Mouse (Mus musculus): ENCODE results near the gene Slc6a4. TPM values are rescaled to one million over a fixed set of nuclear protein-coding genes. Genes with fewer than 3 reads are reported as not detected.

The Slc6a4 gene
- polyA plus RNA-seq, 1 experiment: 0.04 TPM

DNA sequence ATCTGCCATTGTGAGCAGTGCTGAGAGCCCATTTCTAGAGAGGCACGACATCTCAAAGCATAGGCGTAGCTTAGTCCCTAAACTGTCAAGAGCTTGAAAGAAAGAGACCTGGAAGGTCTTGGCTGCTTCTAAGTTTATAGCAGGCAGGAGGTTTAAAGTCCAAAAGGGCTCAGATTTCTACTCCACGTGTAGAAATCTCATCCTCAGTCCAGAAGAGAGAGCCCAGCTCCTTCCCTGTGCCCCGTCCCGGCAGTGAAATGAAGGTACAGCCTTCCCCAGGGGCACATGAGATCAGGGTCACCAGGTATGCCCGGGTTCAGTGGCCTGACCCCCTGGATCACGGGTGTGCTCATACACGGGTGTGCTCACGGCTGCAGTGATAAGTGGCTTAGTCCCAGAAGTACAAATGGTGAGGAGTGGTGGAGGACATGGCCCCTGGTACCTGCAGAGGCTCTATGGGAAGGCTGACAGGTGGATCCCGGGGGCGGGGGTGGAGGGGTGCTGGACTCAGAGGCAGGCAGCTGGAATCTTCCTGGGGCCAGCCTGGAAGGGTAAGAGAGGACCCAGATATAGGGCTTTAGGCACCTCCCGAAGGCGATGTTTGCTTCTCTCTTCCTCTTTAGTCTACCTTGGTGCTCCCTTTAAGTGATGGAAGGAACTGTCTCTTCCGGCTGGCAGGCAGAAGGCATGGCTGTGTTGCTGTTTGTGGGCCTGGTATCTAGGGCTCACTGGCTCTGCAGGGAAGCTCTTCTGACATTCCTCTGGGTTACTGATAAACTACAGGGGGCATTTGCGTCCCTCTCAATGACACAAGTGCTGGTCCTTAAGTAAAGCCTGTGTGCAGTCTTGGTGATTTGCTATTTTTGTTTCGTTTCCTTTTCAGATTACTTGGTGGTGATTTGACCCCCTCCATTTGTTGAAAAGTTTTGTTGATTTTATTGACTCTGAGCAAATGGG is 10.9 kb downstream of the Slc6a4 start:
- Histone ChIP-seq H3K4me1 (ENCODE audit: control insufficient read depth, insufficient read depth, low read length) (no peaks in the 10 kb centered on the region), H3K27ac (ENCODE audit: insufficient read depth, low read length) (no peak overlapping the region), H3K4me3 (ENCODE audit: insufficient read depth, low read length) (no peak overlapping the region)
- TF ChIP-seq CTCF (IDR thresholded peaks at IDR 0.05; ENCODE audit: extremely low read depth, insufficient read depth, low read length) (no peak), POLR2A (IDR thresholded peaks at IDR 0.05; ENCODE audit: extremely low read depth, insufficient read depth, low read length) (no peak)

DNA sequence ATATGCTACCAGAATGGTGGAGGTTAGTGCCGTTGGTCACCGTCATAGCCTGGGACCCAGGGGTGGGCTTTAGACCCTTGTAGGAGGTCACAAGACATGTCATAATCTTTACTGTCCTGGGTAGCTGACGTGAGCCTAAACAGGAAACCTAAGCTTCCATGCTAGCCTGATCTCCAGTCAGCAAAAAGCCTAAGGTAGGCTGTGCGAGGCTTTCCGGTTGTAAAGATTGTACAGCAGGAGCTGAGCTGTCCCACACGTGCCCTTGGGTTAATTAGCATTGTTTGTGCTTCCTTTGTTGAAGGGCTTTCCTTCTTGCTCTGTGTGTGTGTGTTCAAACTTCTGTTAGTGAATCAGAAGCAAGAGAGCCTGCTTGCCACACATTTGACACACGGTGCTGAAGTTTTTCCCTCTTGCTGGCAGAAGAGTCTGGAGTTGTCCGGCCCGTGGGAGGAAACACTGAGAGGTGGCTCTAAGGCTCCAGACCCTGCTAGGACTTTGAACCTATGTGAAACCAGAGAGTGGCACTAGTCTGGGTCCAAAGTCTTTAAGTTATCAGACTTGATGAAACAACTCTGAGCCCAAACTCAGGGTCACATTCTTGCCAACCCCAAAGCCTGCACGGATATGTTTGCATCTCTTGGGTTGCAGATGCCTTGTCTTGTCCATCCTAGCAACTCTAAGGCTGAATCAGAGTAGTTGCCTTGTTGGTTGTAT is 12.5 kb downstream of the Slc6a4 start:
- Histone ChIP-seq H3K27ac (ENCODE audit: insufficient read depth, low read length) (no peak overlapping the region), H3K4me1 (ENCODE audit: control insufficient read depth, insufficient read depth, low read length) (no peaks in the 10 kb centered on the region), H3K4me3 (ENCODE audit: insufficient read depth, low read length) (no peak overlapping the region)
- TF ChIP-seq CTCF (IDR thresholded peaks at IDR 0.05; ENCODE audit: extremely low read depth, insufficient read depth, low read length) (no peak), POLR2A (IDR thresholded peaks at IDR 0.05; ENCODE audit: extremely low read depth, insufficient read depth, low read length) (no peak)

DNA sequence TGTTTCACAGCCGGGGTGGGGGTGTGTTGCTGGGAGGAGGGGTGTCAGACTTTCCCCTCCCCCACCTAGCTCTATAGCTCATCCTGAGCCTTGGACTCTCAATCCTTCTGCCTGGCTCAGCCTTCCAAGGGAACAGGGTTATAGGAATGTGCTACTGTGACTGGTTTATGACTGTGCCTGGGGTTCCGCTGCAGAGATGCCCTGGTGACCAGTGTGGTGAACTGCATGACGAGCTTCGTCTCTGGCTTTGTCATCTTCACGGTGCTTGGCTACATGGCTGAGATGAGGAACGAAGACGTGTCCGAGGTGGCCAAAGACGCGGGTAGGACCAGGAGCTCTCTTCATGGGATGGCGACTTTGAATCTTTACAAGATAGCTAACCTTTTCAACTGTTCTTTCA is 19.6 kb downstream of the Slc6a4 start:
- no peaks in the 10 kb centered on the region for H3K4me1 ChIP-seq (ENCODE audit: control insufficient read depth, insufficient read depth, low read length)

DNA sequence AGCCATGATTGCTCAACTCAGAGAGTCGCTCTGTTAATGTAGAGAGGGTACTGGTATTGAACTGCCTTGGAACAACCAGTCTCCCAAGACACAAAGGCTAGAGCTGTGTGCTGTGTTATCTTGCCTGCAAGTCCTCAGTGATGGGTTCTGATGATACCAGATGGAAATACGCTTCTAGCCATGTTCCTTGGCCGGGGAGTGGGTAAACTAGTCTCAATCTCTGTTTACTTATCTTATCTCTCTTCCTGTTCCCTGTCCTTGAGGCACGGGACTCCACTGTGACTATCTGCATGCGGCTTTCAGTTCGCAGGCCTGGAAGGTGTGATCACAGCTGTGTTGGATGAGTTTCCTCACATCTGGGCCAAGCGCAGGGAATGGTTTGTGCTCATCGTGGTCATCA is 21.1 kb downstream of the Slc6a4 start:
- no peaks in the 10 kb centered on the region for H3K4me1 ChIP-seq (ENCODE audit: control insufficient read depth, insufficient read depth, low read length)
- no peak overlapping the region for H3K4me3 ChIP-seq (ENCODE audit: insufficient read depth, low read length)
- TF ChIP-seq POLR2A (IDR thresholded peaks at IDR 0.05; ENCODE audit: extremely low read depth, insufficient read depth, low read length): no peak
- TF ChIP-seq CTCF (IDR thresholded peaks at IDR 0.05; ENCODE audit: extremely low read depth, insufficient read depth, low read length): no peak
- no peak overlapping the region for H3K27ac ChIP-seq (ENCODE audit: insufficient read depth, low read length)

More for the DNA sequence above, 19.6 kb downstream of the Slc6a4 start:
- Histone ChIP-seq H3K4me3 (ENCODE audit: insufficient read depth, low read length) (no peak overlapping the region), H3K27ac (ENCODE audit: insufficient read depth, low read length) (no peak overlapping the region)
- TF ChIP-seq CTCF (IDR thresholded peaks at IDR 0.05; ENCODE audit: extremely low read depth, insufficient read depth, low read length) (no peak), POLR2A (IDR thresholded peaks at IDR 0.05; ENCODE audit: extremely low read depth, insufficient read depth, low read length) (no peak)

DNA sequence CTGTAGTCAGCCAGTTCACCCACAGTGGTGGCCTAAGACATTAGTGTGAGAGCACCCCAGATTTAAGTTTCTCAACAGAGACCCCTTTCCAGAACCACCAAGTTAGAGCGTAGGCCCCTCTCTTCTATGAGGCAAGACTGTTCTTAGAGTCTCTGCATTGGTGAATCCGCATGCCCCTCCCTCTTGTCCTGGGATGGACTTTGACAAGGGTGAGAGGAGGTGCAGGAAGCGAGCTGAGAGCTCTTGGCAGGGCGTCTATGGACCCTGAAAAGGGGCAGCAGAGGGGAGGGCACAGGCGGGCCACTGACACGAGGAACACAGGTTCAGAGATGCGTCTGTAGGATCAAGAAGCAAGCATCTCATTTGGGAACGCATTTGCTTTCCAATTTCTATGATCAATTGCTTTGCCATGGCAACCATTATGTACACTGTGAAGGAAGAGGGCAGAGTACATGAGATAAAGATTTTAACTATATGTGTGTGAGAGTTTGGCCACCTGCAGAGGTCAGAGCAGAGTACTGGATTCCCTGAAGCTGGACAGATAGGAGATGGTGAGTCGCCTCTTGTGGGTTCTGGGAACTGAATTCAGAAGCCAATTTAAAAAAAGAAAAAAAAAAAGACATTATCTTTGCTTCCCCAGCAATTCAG is 23.5 kb downstream of the Slc6a4 start:
- H3K4me3 ChIP-seq (ENCODE audit: insufficient read depth, low read length): no peak overlapping the region
- no peaks in the 10 kb centered on the region for H3K4me1 ChIP-seq (ENCODE audit: control insufficient read depth, insufficient read depth, low read length)
- no peak overlapping the region for H3K27ac ChIP-seq (ENCODE audit: insufficient read depth, low read length)
- TF ChIP-seq POLR2A (IDR thresholded peaks at IDR 0.05; ENCODE audit: extremely low read depth, insufficient read depth, low read length) (no peak), CTCF (IDR thresholded peaks at IDR 0.05; ENCODE audit: extremely low read depth, insufficient read depth, low read length) (no peak)

DNA sequence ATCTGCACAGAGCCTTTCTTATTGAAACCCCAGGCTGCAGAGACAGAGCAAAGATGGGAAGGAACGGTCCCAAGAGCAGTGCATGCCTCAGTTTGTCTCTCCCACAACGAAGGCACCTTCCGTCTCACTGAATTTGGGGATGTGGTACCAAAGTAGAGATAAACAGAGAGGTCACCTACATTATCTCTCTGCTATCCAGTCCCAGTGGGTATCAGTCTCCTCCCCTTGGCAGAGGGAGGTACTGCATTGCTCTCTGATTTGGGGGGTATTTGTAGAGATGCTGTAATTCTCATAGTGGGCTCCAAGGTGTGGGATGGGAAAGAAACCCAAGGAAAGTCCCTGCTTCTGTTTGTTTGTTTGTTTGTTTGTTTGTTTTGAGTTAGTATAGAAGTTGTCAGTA is 28.2 kb downstream of the Slc6a4 start:
- Histone ChIP-seq H3K4me3 (ENCODE audit: insufficient read depth, low read length) (no peak overlapping the region), H3K27ac (ENCODE audit: insufficient read depth, low read length) (no peak overlapping the region), H3K4me1 (ENCODE audit: control insufficient read depth, insufficient read depth, low read length) (no peaks in the 10 kb centered on the region)
- TF ChIP-seq CTCF (IDR thresholded peaks at IDR 0.05; ENCODE audit: extremely low read depth, insufficient read depth, low read length) (peak; percentile 24; the same call in 1 of the 2 replicates), POLR2A (IDR thresholded peaks at IDR 0.05; ENCODE audit: extremely low read depth, insufficient read depth, low read length) (no peak)

DNA sequence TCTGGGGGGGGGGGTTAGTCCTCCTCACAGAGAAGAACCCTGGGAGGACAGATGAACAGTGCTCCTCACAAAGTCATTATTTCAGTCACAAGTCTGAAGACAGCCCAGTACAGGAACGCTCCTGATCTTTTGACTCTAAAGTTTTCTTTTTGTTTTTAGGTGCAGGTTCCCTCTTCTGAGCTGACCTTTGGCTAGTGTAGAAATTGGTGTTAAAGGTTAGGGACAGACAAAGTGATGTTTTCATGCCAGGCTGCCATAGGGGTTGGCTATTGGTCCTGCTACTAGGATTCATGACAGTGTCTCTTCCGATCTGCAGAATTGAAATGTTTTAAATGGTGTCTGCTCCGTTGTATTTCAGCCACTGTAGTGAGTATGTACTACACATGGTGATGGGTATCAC is 29.8 kb downstream of the Slc6a4 start:
- no peaks in the 10 kb centered on the region for H3K4me1 ChIP-seq (ENCODE audit: control insufficient read depth, insufficient read depth, low read length)
- TF ChIP-seq CTCF (IDR thresholded peaks at IDR 0.05; ENCODE audit: extremely low read depth, insufficient read depth, low read length) (no peak), POLR2A (IDR thresholded peaks at IDR 0.05; ENCODE audit: extremely low read depth, insufficient read depth, low read length) (no peak)
- H3K4me3 ChIP-seq (ENCODE audit: insufficient read depth, low read length): no peak overlapping the region
- H3K27ac ChIP-seq (ENCODE audit: insufficient read depth, low read length): no peak overlapping the region

DNA sequence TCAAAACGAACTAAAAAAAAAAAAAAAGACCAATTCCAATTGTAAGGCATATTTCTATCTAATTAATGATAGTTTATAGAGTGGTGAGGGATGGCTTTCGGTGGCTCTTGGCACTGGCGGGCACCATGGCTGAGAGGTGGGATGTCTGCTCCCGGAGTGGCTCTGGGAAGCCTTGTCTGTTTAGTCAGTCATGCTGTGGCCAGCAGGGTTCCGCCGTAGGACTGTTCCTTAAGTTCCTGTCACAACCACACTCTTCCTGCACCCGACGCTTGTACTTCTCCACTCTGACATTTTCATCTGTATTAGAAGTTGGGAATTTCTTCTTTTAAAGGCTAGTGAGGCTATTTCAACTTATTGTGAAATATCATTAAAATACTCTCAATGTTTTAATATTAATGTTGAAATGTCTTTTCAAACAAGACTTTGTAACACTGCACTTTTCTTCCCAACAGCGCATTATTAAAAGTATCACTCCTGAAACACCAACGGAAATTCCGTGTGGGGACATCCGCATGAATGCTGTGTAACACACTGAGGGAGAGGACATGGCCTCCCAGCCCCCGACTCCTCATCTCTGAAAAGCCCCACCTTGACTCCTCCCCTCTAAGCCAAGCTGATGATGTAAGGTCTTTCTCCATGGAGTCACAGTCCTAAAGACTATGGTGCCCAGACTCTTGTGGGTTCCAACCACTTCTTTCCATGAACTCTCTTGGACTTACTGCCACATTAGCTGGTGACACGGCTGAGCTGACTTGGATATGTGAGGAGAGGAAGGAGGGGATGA is 32.9 kb downstream of the Slc6a4 start:
- Histone ChIP-seq H3K27ac (ENCODE audit: insufficient read depth, low read length) (no peak overlapping the region), H3K4me1 (ENCODE audit: control insufficient read depth, insufficient read depth, low read length) (no peaks in the 10 kb centered on the region), H3K4me3 (ENCODE audit: insufficient read depth, low read length) (no peak overlapping the region)
- TF ChIP-seq POLR2A (IDR thresholded peaks at IDR 0.05; ENCODE audit: extremely low read depth, insufficient read depth, low read length) (no peak), CTCF (IDR thresholded peaks at IDR 0.05; ENCODE audit: extremely low read depth, insufficient read depth, low read length) (no peak)

DNA sequence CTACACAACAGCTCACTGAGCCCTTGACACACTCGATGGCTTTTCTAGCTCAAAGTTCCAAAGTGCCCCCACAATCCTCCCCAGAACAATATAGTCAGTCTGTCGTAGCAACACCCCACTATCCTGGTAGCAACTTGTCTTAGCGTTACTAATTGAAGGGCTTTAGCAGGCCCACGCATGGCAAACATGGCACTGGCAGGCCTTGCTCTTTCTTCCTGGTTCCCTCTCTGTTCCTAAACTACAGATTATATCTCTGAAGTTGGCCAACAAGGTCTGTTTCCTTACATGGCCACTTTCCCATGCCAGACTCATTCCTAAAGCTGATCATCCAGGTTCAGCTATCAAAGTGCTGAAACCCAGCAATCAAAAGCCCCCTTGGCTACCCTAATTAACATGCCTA is 43.5 kb downstream of the Slc6a4 start:
- Histone ChIP-seq H3K27ac (ENCODE audit: insufficient read depth, low read length) (no peak overlapping the region), H3K4me3 (ENCODE audit: insufficient read depth, low read length) (no peak overlapping the region), H3K4me1 (ENCODE audit: control insufficient read depth, insufficient read depth, low read length) (no peaks in the 10 kb centered on the region)
- TF ChIP-seq POLR2A (IDR thresholded peaks at IDR 0.05; ENCODE audit: extremely low read depth, insufficient read depth, low read length) (no peak), CTCF (IDR thresholded peaks at IDR 0.05; ENCODE audit: extremely low read depth, insufficient read depth, low read length) (no peak)

Measured in cortical plate, adult 2 months (tissue).